Mouse (Mus musculus) kidney, embryonic 15.5 days (tissue): ENCODE measurements around the gene Dusp21. TPM values are rescaled to one million over a fixed set of nuclear protein-coding genes. Genes with fewer than 3 reads are reported as not detected.

Experiments
- ATAC-seq: fragments of 200-750 bp; cut with Nextera tagmentation; replicated peaks from 2 replicates; pipeline ENCODE4 v1.8.0; 2017; ENCODE audit warnings: moderate TSS enrichment; ENCODE audit not compliant: low FRiP score
- H3K27ac ChIP-seq: fragments of 300-500 bp; sonication (generic); 2 replicates; pipeline ENCODE4 v1.5.1; 2015; ENCODE audit warnings: mild to moderate bottlenecking, inconsistent platforms
- H3K27me3 ChIP-seq: fragments of 300-500 bp; sonication (generic); 2 replicates; pipeline ENCODE4 v1.6.1; 2015; ENCODE audit warnings: inconsistent platforms
- H3K36me3 ChIP-seq: fragments of 300-500 bp; sonication (generic); 2 replicates; pipeline ENCODE4 v1.6.1; 2015; ENCODE audit warnings: inconsistent platforms
- H3K4me1 ChIP-seq: fragments of 300-500 bp; sonication (generic); 2 replicates; pipeline ENCODE4 v1.6.1; 2015; ENCODE audit warnings: inconsistent platforms
- H3K4me2 ChIP-seq: fragments of 300-500 bp; sonication (generic); 2 replicates; pipeline ENCODE4 v1.6.1; 2015; ENCODE audit warnings: moderate library complexity, mild to moderate bottlenecking, inconsistent platforms
- H3K4me3 ChIP-seq: fragments of 300-500 bp; sonication (generic); replicated peaks from 2 replicates; pipeline ENCODE4 v1.5.1; 2015; ENCODE audit warnings: mild to moderate bottlenecking, inconsistent platforms
- H3K9ac ChIP-seq: fragments of 300-500 bp; sonication (generic); 2 replicates; pipeline ENCODE4 v1.6.1; 2015; ENCODE audit warnings: mild to moderate bottlenecking, inconsistent platforms
- H3K9me3 ChIP-seq: fragments of 300-500 bp; sonication (generic); replicated peaks from 2 replicates; pipeline ENCODE4 v1.6.1; 2016; ENCODE audit warnings: inconsistent platforms
- WGBS: fragments of 180-500 bp; shearing (Covaris S2); methylation state at CpG from one replicate; pipeline ENCODE4 v1.1.7; 2015; ENCODE audit warnings: mixed read lengths; 5-methylcytosine and 5-hydroxymethylcytosine counted together
- polyA plus RNA-seq: library from polyadenylated mRNA; unstranded; fragments of >200 nt; fragmentation: Nextera tagmentation; extraction: Ambion mirVana; gene quantifications from 2 replicates; pipeline ENCODE4 v1.2.1, GENCODE M21; 2015

Dusp21 gene
- polyA plus RNA-seq, 1 experiment from 2014 or later = not detected

GRCm38 (mm10) chrX:18179492-18179891 lies 33.8 kb downstream of the Dusp21 start:
- H3K4me1 ChIP-seq = no peaks in the 10 kb centered on the region; the same call in 1 of the 2 replicates
- WGBS = 67% methylated on average over 1 of the region's 1 CpGs
- ATAC-seq = no peak

GRCm38 (mm10) chrX:18187203-18187602 lies 41.5 kb downstream of the Dusp21 start:
- H3K4me1 ChIP-seq = no peaks in the 10 kb centered on the region
- H3K27me3 ChIP-seq = no peaks in the 10 kb centered on the region
- no peaks in the 10 kb centered on the region for H3K36me3 ChIP-seq
- no peak overlapping the region for H3K27ac ChIP-seq
- no peak overlapping the region for H3K9ac ChIP-seq
- ATAC-seq = no peak
- H3K9me3 ChIP-seq = no peaks in the 10 kb centered on the region
- no peak overlapping the region for H3K4me3 ChIP-seq
- H3K4me2 ChIP-seq = no peak overlapping the region

More at GRCm38 (mm10) chrX:18179492-18179891, 33.8 kb downstream of the Dusp21 start:
- H3K4me3 ChIP-seq = no peak overlapping the region
- H3K9ac ChIP-seq = no peak overlapping the region
- no peaks in the 10 kb centered on the region for H3K36me3 ChIP-seq
- no peaks in the 10 kb centered on the region for H3K27me3 ChIP-seq
- H3K27ac ChIP-seq = no peak overlapping the region
- H3K9me3 ChIP-seq = no peaks in the 10 kb centered on the region
- H3K4me2 ChIP-seq = no peak overlapping the region

- no peaks in the 10 kb centered on the region for H3K36me3 ChIP-seq
- H3K9ac ChIP-seq = no peak overlapping the region
- no peaks in the 10 kb centered on the region for H3K9me3 ChIP-seq
- 87% methylated on average over 2 of the region's 2 CpGs for WGBS
- no peak overlapping the region for H3K27ac ChIP-seq
- no peak for ATAC-seq
- no peaks in the 10 kb centered on the region for H3K27me3 ChIP-seq
- no peak overlapping the region for H3K4me2 ChIP-seq
- H3K4me3 ChIP-seq = no peak overlapping the region
- H3K4me1 ChIP-seq = peaks cover 3% of the 10 kb centered on the region; the same call in 1 of the 2 replicates
Measured at GRCm38 (mm10) chrX:18188293-18188692, 42.6 kb downstream of the Dusp21 start.

Other genes with a start within 250 kb of the Dusp21 start
- gene Kdm6a, start 16.7 kb downstream of the Dusp21 start, polyA plus RNA-seq = 23.1 and 25.1 TPM in 2 replicates